Mouse (Mus musculus): ENCODE measurements at regions not wholly inside any gene's neighbourhood (a gene's known extent, or its start where the extent isn't known, plus 50 kb on each side); places are given as distances from the start of the nearest gene placed in this dataset.

GRCm38 (mm10) chr15:63360402-63360801 is 484.6 kb downstream of the Gsdmc2 start:
- DNase-seq = peak; percentile 94

GRCm38 (mm10) chr15:63341730-63342129 is 503.2 kb downstream of the Gsdmc2 start:
- DNase-seq = no peak

GRCm38 (mm10) chr15:63340322-63341060 is 504.5 kb downstream of the Gsdmc2 start:
- DNase-seq = peak; percentile 97

- DNase-seq = no peak
Measured at GRCm38 (mm10) chr15:63319666-63320065, 525.3 kb downstream of the Gsdmc2 start.

- DNase-seq = no peak
Measured at GRCm38 (mm10) chr15:63310426-63310825, 534.6 kb downstream of the Gsdmc2 start.

- no peak for DNase-seq
Measured at GRCm38 (mm10) chr15:63299311-63299710, 545.7 kb downstream of the Gsdmc2 start.

- DNase-seq = no peak
Measured at GRCm38 (mm10) chr15:63288534-63288933, 556.4 kb downstream of the Gsdmc2 start.

- DNase-seq = no peak
Measured at GRCm38 (mm10) chr15:63286026-63286425, 559.0 kb downstream of the Gsdmc2 start.

- DNase-seq = peak; percentile 95
Measured at GRCm38 (mm10) chr15:63270381-63270780, 574.6 kb downstream of the Gsdmc2 start.

GRCm38 (mm10) chr15:63265845-63266244 is 579.1 kb downstream of the Gsdmc2 start:
- DNase-seq = no peak

- DNase-seq = no peak
Measured at GRCm38 (mm10) chr15:63255736-63256135, 589.2 kb downstream of the Gsdmc2 start.

GRCm38 (mm10) chr15:63252781-63253340 is 592.1 kb downstream of the Gsdmc2 start:
- no peak for DNase-seq

GRCm38 (mm10) chr15:63238601-63239000 is 606.4 kb downstream of the Gsdmc2 start:
- no peak for DNase-seq

- DNase-seq = no peak
Measured at GRCm38 (mm10) chr15:63218393-63219060, 626.5 kb downstream of the Gsdmc2 start.

GRCm38 (mm10) chr15:63205150-63205549 is 639.8 kb downstream of the Gsdmc2 start:
- no peak for DNase-seq

GRCm38 (mm10) chr15:63195031-63195430 is 649.9 kb downstream of the Gsdmc2 start:
- no peak for DNase-seq

GRCm38 (mm10) chr15:63194492-63194797 is 650.5 kb downstream of the Gsdmc2 start:
- no peak for DNase-seq

- no peak for DNase-seq
Measured at GRCm38 (mm10) chr15:63193617-63194491, 651.1 kb downstream of the Gsdmc2 start.

GRCm38 (mm10) chr15:63191731-63192130 is 653.2 kb downstream of the Gsdmc2 start:
- DNase-seq = no peak

- peak; percentile 88 for DNase-seq
Measured at GRCm38 (mm10) chr15:63190086-63190485, 654.9 kb downstream of the Gsdmc2 start.

- no peak for DNase-seq
Measured at GRCm38 (mm10) chr15:63171003-63171402, 674.0 kb downstream of the Gsdmc2 start.

- no peak for DNase-seq
Measured at GRCm38 (mm10) chr15:63170171-63170570, 674.8 kb downstream of the Gsdmc2 start.

GRCm38 (mm10) chr15:63166411-63166810 is 678.6 kb downstream of the Gsdmc2 start:
- DNase-seq = no peak
